Mouse (Mus musculus): ENCODE results near the gene Usp35.

The Usp35 gene

GRCm38 (mm10) chr7:97346111-97346821 lies 14.4 kb upstream of the Usp35 start:
- DNase-seq (ENCODE audit: low spot score in 2 of 2): no peak

- peak in 1 of 2 experiments; percentile 33 for DNase-seq (ENCODE audit: low spot score in 2 of 2)
Observed at GRCm38 (mm10) chr7:97345229-97345871, 13.5 kb upstream of the Usp35 start.

GRCm38 (mm10) chr7:97344655-97345054 lies 12.8 kb upstream of the Usp35 start:
- no peak for DNase-seq (ENCODE audit: low spot score in 2 of 2)

GRCm38 (mm10) chr7:97342961-97343360 lies 11.1 kb upstream of the Usp35 start:
- no peak for DNase-seq (ENCODE audit: low spot score in 2 of 2)

GRCm38 (mm10) chr7:97340907-97341849 lies 9.4 kb upstream of the Usp35 start:
- no peak for DNase-seq (ENCODE audit: low spot score in 2 of 2)

GRCm38 (mm10) chr7:97339623-97340022 lies 7.8 kb upstream of the Usp35 start:
- DNase-seq (ENCODE audit: low spot score in 2 of 2): no peak

- DNase-seq (ENCODE audit: low spot score in 2 of 2): no peak
Observed at GRCm38 (mm10) chr7:97338593-97338992, 6.8 kb upstream of the Usp35 start.

GRCm38 (mm10) chr7:97336678-97337077 lies 4.9 kb upstream of the Usp35 start:
- DNase-seq (ENCODE audit: low spot score in 2 of 2): no peak

- DNase-seq (ENCODE audit: low spot score in 2 of 2): no peak
Observed at GRCm38 (mm10) chr7:97334406-97334805, 2.6 kb upstream of the Usp35 start.

- no peak for DNase-seq (ENCODE audit: low spot score in 2 of 2)
Observed at GRCm38 (mm10) chr7:97333113-97333898, 1.5 kb upstream of the Usp35 start.

- DNase-seq (ENCODE audit: low spot score in 2 of 2): peak in 1 of 2 experiments; percentile 15
Observed at GRCm38 (mm10) chr7:97332667-97333041, 834 bp upstream of the Usp35 start.

- no peak for DNase-seq (ENCODE audit: low spot score in 2 of 2)
Observed at GRCm38 (mm10) chr7:97330931-97331645, 732 bp downstream of the Usp35 start.

GRCm38 (mm10) chr7:97329676-97330075 lies 2.1 kb downstream of the Usp35 start:
- no peak for DNase-seq (ENCODE audit: low spot score in 2 of 2)

- DNase-seq (ENCODE audit: low spot score in 2 of 2): no peak
Observed at GRCm38 (mm10) chr7:97328891-97329588, 2.8 kb downstream of the Usp35 start.

GRCm38 (mm10) chr7:97327376-97327775 lies 4.4 kb downstream of the Usp35 start:
- DNase-seq (ENCODE audit: low spot score in 2 of 2): no peak

GRCm38 (mm10) chr7:97325156-97325985 lies 6.4 kb downstream of the Usp35 start:
- DNase-seq (ENCODE audit: low spot score in 2 of 2): no peak

- DNase-seq (ENCODE audit: low spot score in 2 of 2): no peak
Observed at GRCm38 (mm10) chr7:97324342-97324741, 7.5 kb downstream of the Usp35 start.

- DNase-seq (ENCODE audit: low spot score in 2 of 2): no peak
Observed at GRCm38 (mm10) chr7:97317706-97318105, 14.1 kb downstream of the Usp35 start.

- no peak for DNase-seq (ENCODE audit: low spot score in 2 of 2)
Observed at GRCm38 (mm10) chr7:97315656-97316055, 16.2 kb downstream of the Usp35 start.

All from urinary bladder, adult 18-20 months (tissue).